Mouse (Mus musculus): Measurements from ENCODE around the gene Zfp770. TPM values are rescaled to one million over a fixed set of nuclear protein-coding genes. Genes with fewer than 3 reads are reported as not detected.

Zfp770 gene
- total and polyA plus RNA-seq, 2 experiments from 2014 or later: 8.2 to 28.6 TPM

GRCm38 (mm10) chr2:114145315-114145801, 55.9 kb downstream of the Zfp770 start:
- Histone ChIP-seq H3K9me3 (ENCODE audit: low read length) (no peaks in the 10 kb centered on the region), H3K4me1 (ENCODE audit: insufficient read depth) (no peaks in the 10 kb centered on the region), H3K9ac (no peak overlapping the region), H3K36me3 (ENCODE audit: insufficient read depth) (peaks cover 68% of the 10 kb centered on the region), H3K27me3 (ENCODE audit: insufficient read depth, low read length) (no peaks in the 10 kb centered on the region), H3K4me2 (ENCODE audit: low read depth) (no peak overlapping the region), H3K4me3 (ENCODE audit: low read depth, low read length) (no peak overlapping the region), H3K27ac (ENCODE audit: low read depth, low read length) (no peak overlapping the region)
- ATAC-seq (no peak), DNase-seq (peak; percentile 70)
- TF ChIP-seq CTCF (IDR thresholded peaks at IDR 0.05; ENCODE audit: low read depth): peak; percentile 83
- WGBS: 79% methylated on average over 6 of the region's 6 CpGs

- Histone ChIP-seq H3K4me3 (ENCODE audit: low read depth, low read length) (no peak overlapping the region), H3K4me1 (ENCODE audit: insufficient read depth) (no peaks in the 10 kb centered on the region), H3K9ac (no peak overlapping the region), H3K9me3 (ENCODE audit: low read length) (no peaks in the 10 kb centered on the region), H3K36me3 (ENCODE audit: insufficient read depth) (peaks cover 66% of the 10 kb centered on the region), H3K27me3 (ENCODE audit: insufficient read depth, low read length) (no peaks in the 10 kb centered on the region), H3K27ac (ENCODE audit: low read depth, low read length) (no peak overlapping the region), H3K4me2 (ENCODE audit: low read depth) (no peak overlapping the region)
- DNase-seq: no peak
- no peak for TF ChIP-seq CTCF (IDR thresholded peaks at IDR 0.05; ENCODE audit: low read depth)
- ATAC-seq: no peak
- 91% methylated on average over 5 of the region's 5 CpGs for WGBS
Measured at GRCm38 (mm10) chr2:114144915-114145314, 56.4 kb downstream of the Zfp770 start.

DNA sequence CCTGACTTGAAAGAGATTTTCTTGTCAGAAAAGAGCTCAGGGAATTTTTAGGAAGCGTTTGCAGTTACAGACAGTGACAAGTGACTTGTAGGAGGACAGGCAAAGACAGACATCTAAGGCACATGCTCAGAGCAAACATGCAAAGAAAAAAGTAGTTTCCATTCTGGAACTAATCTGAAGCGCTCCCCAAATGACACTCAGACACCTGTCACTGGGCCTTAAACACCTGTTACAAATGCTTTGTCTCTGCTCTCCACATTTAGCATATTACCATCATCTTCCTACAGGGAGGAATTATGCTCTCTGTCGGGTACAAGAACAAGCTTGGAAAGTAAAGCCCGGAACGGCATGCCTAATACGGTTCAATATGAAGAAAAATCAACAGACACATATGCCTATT, 57.4 kb downstream of the Zfp770 start:
- H3K4me2 ChIP-seq (ENCODE audit: low read depth): no peak overlapping the region
- ATAC-seq (no peak), DNase-seq (no peak)
- no peak for TF ChIP-seq CTCF (IDR thresholded peaks at IDR 0.05; ENCODE audit: low read depth)
- H3K4me1 ChIP-seq (ENCODE audit: insufficient read depth): no peaks in the 10 kb centered on the region
- H3K27ac ChIP-seq (ENCODE audit: low read depth, low read length): no peak overlapping the region
- H3K9me3 ChIP-seq (ENCODE audit: low read length): no peaks in the 10 kb centered on the region
- H3K9ac ChIP-seq: no peak overlapping the region
- H3K27me3 ChIP-seq (ENCODE audit: insufficient read depth, low read length): no peaks in the 10 kb centered on the region
- 79% methylated on average over 6 of the region's 6 CpGs for WGBS
- peaks cover 64% of the 10 kb centered on the region for H3K36me3 ChIP-seq (ENCODE audit: insufficient read depth)
- H3K4me3 ChIP-seq (ENCODE audit: low read depth, low read length): no peak overlapping the region

Small RNA genes lying within 50 kb of the gene (microRNA-seq; reads per million reads assigned to microRNA genes)
- 0 to 0.24 reads per million in 2 experiments for gene Mir7002

Other genes with a start within 250 kb of the Zfp770 start
- 26.4 and 37.7 TPM in 2 replicates for gene Gjd2, start 187.8 kb downstream of the Zfp770 start, total RNA-seq (2014; rRNA removed)
- 4.2 and 6.6 TPM in 2 replicates for gene Gjd2, start 187.8 kb downstream of the Zfp770 start, polyA plus RNA-seq (2015; fragmentation: Nextera tagmentation; extraction: Ambion mirVana)
- 0.46 and 1.4 TPM in 2 replicates for gene Actc1, start 147.9 kb downstream of the Zfp770 start, total RNA-seq (2014; rRNA removed)
- gene Actc1, start 147.9 kb downstream of the Zfp770 start, polyA plus RNA-seq (2015; fragmentation: Nextera tagmentation; extraction: Ambion mirVana): 0.17 and 0.19 TPM in 2 replicates
- 25.2 and 31.9 TPM in 2 replicates for gene Aqr, start 14.4 kb downstream of the Zfp770 start, total RNA-seq (2014; rRNA removed)
- 20.0 and 22.0 TPM in 2 replicates for gene Aqr, start 14.4 kb downstream of the Zfp770 start, polyA plus RNA-seq (2015; fragmentation: Nextera tagmentation; extraction: Ambion mirVana)

Data from forebrain, postnatal 0 days (tissue).